Mouse (Mus musculus) heart, postnatal 10 days (tissue): ENCODE results near the gene Sparcl1. TPM values are rescaled to one million over a fixed set of nuclear protein-coding genes. Genes with fewer than 3 reads are reported as not detected.

Experiments
- DNase-seq, 2 experiments: peaks; one replicate each; pipeline ENCODE4 v3.0.0; 2021
- intact Hi-C: fragments of 180-260 bp; cut with DNase I; formaldehyde crosslinking; loops from one replicate; pipeline ENCODE4 v1.15.1; 2025
- microRNA-seq, 2 experiments: library from miRNA; unstranded; fragments of <30 nt; microRNA quantifications; one replicate each; pipeline ENCODE4 v1.2.0; 2022
- total RNA-seq, 2 experiments: library from RNA; stranded (reverse); gene quantifications; 2 replicates each; pipeline ENCODE4 v1.2.3; 2021

Sparcl1 gene
- total RNA-seq, 2 experiments from 2014 or later: 372 to 394 TPM

DNA sequence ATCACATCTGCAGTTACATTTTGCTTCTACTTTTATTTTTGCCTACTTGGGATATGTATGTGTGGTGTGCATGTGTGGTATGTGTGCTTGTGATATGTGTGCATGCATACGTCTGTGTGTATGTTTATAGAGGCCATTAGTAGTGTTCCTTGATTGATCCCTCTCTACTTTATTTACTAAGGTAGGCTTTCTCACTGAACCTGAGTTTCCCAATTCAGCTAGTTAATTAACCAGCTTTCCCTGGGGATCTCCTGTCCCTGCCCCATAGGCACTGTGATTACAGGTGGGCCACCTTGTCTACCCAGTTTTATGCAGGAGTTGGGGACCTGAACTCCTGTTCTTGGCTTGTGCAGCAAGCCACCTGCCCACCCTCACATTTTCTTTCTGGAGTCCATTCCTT, 76.8 kb downstream of the Sparcl1 start:
- no peak for DNase-seq
- intact Hi-C loops: no loop called here

GRCm38 (mm10) chr5:104035824-104036223, 77.7 kb downstream of the Sparcl1 start:
- intact Hi-C loops: no loop called here
- no peak for DNase-seq

DNA sequence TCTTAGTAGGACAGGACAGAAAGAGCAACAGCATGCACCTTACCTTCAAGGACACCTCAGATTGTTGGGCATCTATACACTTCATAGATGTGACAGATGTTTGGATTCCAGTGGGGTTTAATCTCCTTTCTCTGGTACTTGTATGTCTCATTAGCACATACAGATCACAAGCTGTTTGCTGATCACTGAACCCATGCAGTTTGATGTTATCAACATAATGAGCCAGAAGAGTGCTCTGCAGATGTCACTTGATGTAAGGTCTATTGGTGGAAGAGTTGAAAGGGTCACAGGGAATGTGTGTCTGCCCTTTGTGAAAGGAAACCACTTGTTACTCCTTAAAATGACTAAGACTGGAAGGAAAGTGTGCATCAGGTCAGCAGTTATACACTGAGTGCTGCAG, 78.5 kb downstream of the Sparcl1 start:
- intact Hi-C loops: no loop called here

GRCm38 (mm10) chr5:104032434-104033097, 81.0 kb downstream of the Sparcl1 start:
- intact Hi-C loops: no loop called here
- DNase-seq: no peak

More for the DNA sequence above, 78.5 kb downstream of the Sparcl1 start:
- DNase-seq: no peak

Small RNA genes within 50 kb of the gene (microRNA-seq; reads per million reads assigned to microRNA genes)
- 0.35 to 2.4 reads per million in 2 experiments for gene Mir5619

Other genes starting within 250 kb of the Sparcl1 start
- 10 to 100 TPM; 11.9 to 15.2 TPM for gene Klhl8, start 202.5 kb downstream of the Sparcl1 start, total RNA-seq
- not detected for gene Hsd17b13, start 136.3 kb downstream of the Sparcl1 start, total RNA-seq
- 10 to 100 TPM; 29.4 to 31.6 TPM for gene Hsd17b11, start 91.8 kb downstream of the Sparcl1 start, total RNA-seq
- gene Nudt9, start 67.4 kb downstream of the Sparcl1 start, total RNA-seq: 10 to 100 TPM; 45.8 to 46.6 TPM
- not detected for gene Gm17660, start 36.1 kb downstream of the Sparcl1 start, total RNA-seq
- not detected for gene Dspp, start 57.0 kb upstream of the Sparcl1 start, total RNA-seq
- not detected for gene Dmp1, start 88.9 kb upstream of the Sparcl1 start, total RNA-seq
- not detected for gene Ibsp, start 185.4 kb upstream of the Sparcl1 start, total RNA-seq
- gene Mepe, start 211.6 kb upstream of the Sparcl1 start, total RNA-seq: not detected